Mouse (Mus musculus): Measurements from ENCODE around the gene Nit2.

DNA sequence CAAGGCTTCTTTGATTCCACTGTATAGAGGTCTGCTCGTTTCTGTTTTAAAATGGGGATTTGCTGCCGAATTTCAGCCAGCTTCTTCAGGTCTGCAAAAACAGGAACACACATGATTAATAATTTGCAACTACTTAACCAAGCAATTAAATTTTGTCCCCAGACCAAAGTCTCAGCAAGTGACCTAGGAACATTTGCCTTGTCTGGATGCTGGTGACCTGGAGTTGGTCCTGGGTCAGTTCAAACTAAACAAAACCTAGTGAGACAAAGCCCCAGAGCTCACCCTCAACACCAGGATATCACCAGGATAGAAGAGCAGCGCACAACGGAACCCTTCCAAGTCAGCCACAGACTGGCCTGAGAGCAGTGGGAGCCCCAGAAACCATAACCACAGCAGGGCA is 10.1 kb downstream of the Nit2 start:
- TF ChIP-seq CTCF (IDR thresholded peaks at IDR 0.05; ENCODE audit: low read depth, low read length) (no peak), POLR2A (IDR thresholded peaks at IDR 0.05; ENCODE audit: insufficient read depth, low read length) (no peak)

Data from ES-Bruce4 (cell line).